Mouse (Mus musculus) intestine, embryonic 15.5 days (tissue): ENCODE results near the gene Dna2. TPM values are rescaled to one million over a fixed set of nuclear protein-coding genes. Genes with fewer than 3 reads are reported as not detected.

Source experiments
- ATAC-seq: fragments of 200-750 bp; cut with Nextera tagmentation; 2 replicates; pipeline ENCODE4 v1.8.0; 2017; ENCODE audit warnings: moderate TSS enrichment, moderate library complexity
- H3K27ac ChIP-seq: fragments of 300-500 bp; sonication (generic); 2 replicates; pipeline ENCODE4 v1.5.1; 2015; ENCODE audit warnings: mild to moderate bottlenecking, inconsistent platforms
- H3K27me3 ChIP-seq: fragments of 300-500 bp; sonication (generic); replicated peaks from 2 replicates; pipeline ENCODE4 v1.6.1; 2015; ENCODE audit warnings: inconsistent platforms
- H3K36me3 ChIP-seq: fragments of 300-500 bp; sonication (generic); 2 replicates; pipeline ENCODE4 v1.6.1; 2015; ENCODE audit warnings: inconsistent platforms
- H3K4me1 ChIP-seq: fragments of 300-500 bp; sonication (generic); replicated peaks from 2 replicates; pipeline ENCODE4 v1.6.1; 2015; ENCODE audit warnings: inconsistent platforms
- H3K4me2 ChIP-seq: fragments of 300-500 bp; sonication (generic); replicated peaks from 2 replicates; pipeline ENCODE4 v1.6.1; 2015; ENCODE audit warnings: mild to moderate bottlenecking, inconsistent platforms
- H3K4me3 ChIP-seq: fragments of 300-500 bp; sonication (generic); replicated peaks from 2 replicates; pipeline ENCODE4 v1.5.1; 2015; ENCODE audit warnings: inconsistent platforms
- H3K9ac ChIP-seq: fragments of 300-500 bp; sonication (generic); 2 replicates; pipeline ENCODE4 v1.6.1; 2015; ENCODE audit warnings: inconsistent platforms
- H3K9me3 ChIP-seq: fragments of 300-500 bp; sonication (generic); 2 replicates; pipeline ENCODE4 v1.6.1; 2016; ENCODE audit warnings: inconsistent platforms
- WGBS: fragments of 180-500 bp; shearing (Covaris S2); methylation state at CpG from one replicate; pipeline ENCODE4 v1.1.7; 2015; 5-methylcytosine and 5-hydroxymethylcytosine counted together
- polyA plus RNA-seq: library from polyadenylated mRNA; unstranded; fragments of >200 nt; fragmentation: Nextera tagmentation; extraction: Ambion mirVana; gene quantifications from 2 replicates; pipeline ENCODE4 v1.2.1, GENCODE M21; 2015

Gene Dna2
- polyA plus RNA-seq, 1 experiment from 2014 or later = 22.0 TPM

DNA sequence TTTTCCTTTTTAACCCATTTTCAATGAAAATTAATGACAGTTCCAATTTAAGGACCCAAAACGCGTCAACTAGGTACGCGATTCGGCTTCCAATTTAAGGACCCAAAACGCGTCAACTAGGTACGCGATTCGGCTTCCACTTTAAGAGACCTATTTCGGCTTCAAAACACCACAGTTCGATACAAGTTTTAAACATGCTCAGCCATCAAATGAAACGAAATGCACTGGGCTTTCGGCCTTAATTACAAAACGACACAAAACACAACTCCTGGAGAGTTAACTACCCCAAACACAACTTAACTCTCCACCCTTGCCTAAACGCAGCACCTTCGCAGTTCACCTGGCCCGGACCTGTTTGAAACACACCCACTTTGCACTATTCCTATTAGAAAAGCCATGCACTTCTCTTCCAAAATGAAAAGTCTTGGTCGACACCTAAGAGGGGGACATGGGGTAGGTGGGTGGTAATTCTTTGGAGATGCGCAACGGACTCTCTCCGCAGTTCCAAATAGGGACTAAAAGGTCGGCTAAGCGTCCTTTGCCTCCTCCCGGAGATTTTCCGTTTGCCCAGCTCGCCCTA, 75.8 kb downstream of the Dna2 start:
- Histone ChIP-seq H3K36me3 (0 out of 2 replicates have a peak, but pooled peaks cover 3% of the 10 kb centered on the region), H3K9ac (peak overlapping the region; percentile 99), H3K4me2 (peak overlapping the region; percentile 62), H3K4me3 (peak overlapping the region; percentile 90), H3K9me3 (no peaks in the 10 kb centered on the region), H3K4me1 (peaks cover 12% of the 10 kb centered on the region), H3K27ac (peak overlapping the region; percentile 100), H3K27me3 (no peaks in the 10 kb centered on the region)
- ATAC-seq = no peak
- WGBS = under 1% methylated on average over 27 of the region's 27 CpGs

DNA sequence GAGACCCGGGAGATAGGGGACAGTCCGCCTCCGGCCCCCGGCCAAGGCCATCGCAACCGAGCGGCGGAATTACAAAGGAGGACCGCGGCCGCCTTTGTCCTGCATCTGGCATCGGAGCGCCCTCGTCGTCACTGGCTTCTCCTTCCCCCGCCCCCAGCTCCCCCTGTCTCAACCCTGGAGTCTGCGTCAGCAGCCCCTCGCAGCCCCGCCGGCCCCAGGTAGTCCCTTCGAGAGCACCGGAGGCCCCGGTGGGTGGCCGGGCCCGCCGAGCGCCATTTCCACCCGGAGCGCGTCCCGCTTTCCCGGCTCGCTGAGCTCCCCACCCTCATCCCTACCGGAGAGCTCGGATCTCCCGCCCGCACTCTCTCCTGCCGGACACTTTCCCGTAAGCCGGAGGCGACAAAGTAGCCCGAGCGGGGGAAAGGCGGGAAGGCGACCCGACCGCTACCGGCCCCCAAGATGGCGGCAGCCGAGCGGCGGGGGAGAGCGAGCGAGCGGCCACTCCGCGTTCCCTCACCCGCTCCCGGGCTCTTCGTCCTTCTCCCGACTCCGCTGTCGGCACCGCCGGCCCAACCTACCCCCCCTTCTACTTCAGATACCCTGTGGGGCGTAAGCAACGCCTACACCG, 76.4 kb downstream of the Dna2 start:
- Histone ChIP-seq H3K27ac (peak overlapping the region; percentile 100), H3K4me1 (peaks cover 12% of the 10 kb centered on the region), H3K36me3 (no peaks in the 10 kb centered on the region), H3K4me3 (peak overlapping the region; percentile 90), H3K9ac (peak overlapping the region; percentile 99), H3K9me3 (no peaks in the 10 kb centered on the region), H3K4me2 (peak overlapping the region; percentile 62), H3K27me3 (no peaks in the 10 kb centered on the region)
- under 1% methylated on average over 65 of the region's 68 CpGs for WGBS
- ATAC-seq = peak; percentile 72

Other genes with a start within 250 kb of the Dna2 start
- 1.0 and 1.1 TPM in 2 replicates for gene Stox1, start 220.9 kb upstream of the Dna2 start, polyA plus RNA-seq
- 109 and 110 TPM in 2 replicates for gene Ccar1, start 154.7 kb upstream of the Dna2 start, polyA plus RNA-seq
- gene Tet1, start 38.0 kb upstream of the Dna2 start, polyA plus RNA-seq = 14.4 and 18.3 TPM in 2 replicates
- gene Slc25a16, start 26.4 kb upstream of the Dna2 start, polyA plus RNA-seq = 12.5 and 13.4 TPM in 2 replicates
- 20.3 and 20.7 TPM in 2 replicates for gene Rufy2, start 33.2 kb downstream of the Dna2 start, polyA plus RNA-seq
- gene Hnrnph3, start 77.2 kb downstream of the Dna2 start, polyA plus RNA-seq = 73.6 and 75.4 TPM in 2 replicates
- gene Pbld2, start 77.3 kb downstream of the Dna2 start, polyA plus RNA-seq = 5.7 and 6.8 TPM in 2 replicates
- 2.6 and 6.4 TPM in 2 replicates for gene Pbld1, start 113.1 kb downstream of the Dna2 start, polyA plus RNA-seq
- 0.16 TPM in 1 of 2 replicates, not detected in the other for gene Atoh7, start 152.6 kb downstream of the Dna2 start, polyA plus RNA-seq